Mouse (Mus musculus) CH12F3 (cell line): Measurements from ENCODE around the gene Pakap.

Experiments used
- in situ Hi-C: fragments of 300-500 bp; cut with MboI; formaldehyde crosslinking; loops from 2 replicates; pipeline ENCODE4 v1.14.3; 2020; ENCODE audit warnings: low sequenced_read_pairs

Pakap gene

GRCm38 (mm10) chr4:57896631-57897030, 328.7 kb downstream of the Pakap start:
- in situ Hi-C loops = no loop called here

DNA sequence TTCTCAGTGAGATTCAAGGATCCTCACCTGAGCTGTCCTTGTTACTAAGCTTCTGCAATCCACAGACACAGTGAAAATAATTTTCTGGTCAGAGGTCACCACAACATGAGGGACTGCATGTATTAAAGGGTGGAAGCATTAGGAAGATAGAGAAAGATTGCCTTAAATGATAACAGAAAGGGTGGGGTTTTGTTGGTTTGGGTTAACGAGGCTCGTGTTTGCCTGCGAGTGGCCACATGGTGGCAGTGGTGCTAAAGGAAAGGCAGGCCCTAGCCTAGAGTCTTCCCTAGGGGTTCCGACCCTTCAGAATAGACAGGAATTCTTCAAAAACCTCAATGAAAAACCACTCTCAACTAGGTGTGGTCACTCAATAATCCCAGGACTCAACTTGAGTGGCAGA, 333.2 kb downstream of the Pakap start:
- in situ Hi-C loops = no loop called here

DNA sequence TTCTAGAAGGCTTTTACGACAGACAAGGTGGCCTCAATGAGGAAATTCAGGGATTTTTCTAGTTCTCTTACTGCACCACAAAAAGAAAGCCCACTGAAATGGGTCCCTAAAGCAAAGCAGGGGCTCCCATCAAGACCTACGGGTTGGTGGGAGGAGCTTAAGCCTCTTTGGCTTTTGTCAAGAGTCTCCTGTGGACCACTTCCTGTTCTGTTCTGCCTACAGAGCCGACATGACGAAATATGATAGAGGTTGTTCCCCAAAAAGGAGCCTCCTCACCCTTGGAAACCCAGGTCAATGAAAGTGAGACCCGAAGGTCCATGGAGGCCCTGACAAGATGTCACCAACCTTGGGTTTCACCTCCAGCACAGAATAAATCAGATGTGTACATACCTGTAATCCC, 334.6 kb downstream of the Pakap start:
- in situ Hi-C loops = no loop called here

- in situ Hi-C loops = no loop called here
Measured at GRCm38 (mm10) chr4:57904211-57904610, 336.2 kb downstream of the Pakap start.

DNA sequence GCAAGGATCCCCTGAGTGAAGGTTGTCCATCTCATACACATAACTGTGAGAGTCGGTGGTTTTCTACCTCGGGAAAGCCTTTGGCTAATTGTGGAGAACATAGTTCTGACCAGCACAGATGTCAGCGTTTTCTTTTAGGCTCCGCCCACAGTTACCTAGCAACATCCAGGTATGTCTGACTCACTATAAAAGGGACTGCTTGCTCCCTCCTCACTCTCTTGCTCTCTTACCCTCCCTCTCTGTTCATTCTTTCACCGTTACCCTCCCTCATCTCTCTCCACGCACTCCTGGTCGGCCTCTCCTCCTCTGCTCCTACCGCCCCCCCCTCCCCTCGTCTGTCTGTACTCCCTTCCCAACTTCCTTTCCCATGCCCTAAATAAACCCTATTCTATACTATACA, 336.7 kb downstream of the Pakap start:
- in situ Hi-C loops = no loop called here

DNA sequence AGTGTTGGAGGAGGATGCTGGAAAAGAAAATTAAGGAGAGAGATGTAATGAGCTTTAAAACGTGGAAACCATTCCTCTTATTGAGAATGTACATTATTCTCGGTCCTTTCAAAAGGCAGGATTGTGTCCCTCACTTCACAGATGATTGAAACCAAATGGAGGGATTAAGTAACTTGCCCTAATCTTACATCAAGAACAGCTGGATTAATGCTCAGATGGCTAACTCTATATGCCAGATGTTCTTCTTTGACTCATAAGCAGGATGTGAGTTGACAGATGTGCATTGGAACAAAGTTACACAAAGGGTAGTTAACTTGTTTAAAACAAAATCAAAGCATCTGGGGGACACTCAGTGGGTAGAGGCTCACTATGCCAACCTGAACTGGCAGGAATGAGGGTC, 338.7 kb downstream of the Pakap start:
- in situ Hi-C loops = no loop called here

DNA sequence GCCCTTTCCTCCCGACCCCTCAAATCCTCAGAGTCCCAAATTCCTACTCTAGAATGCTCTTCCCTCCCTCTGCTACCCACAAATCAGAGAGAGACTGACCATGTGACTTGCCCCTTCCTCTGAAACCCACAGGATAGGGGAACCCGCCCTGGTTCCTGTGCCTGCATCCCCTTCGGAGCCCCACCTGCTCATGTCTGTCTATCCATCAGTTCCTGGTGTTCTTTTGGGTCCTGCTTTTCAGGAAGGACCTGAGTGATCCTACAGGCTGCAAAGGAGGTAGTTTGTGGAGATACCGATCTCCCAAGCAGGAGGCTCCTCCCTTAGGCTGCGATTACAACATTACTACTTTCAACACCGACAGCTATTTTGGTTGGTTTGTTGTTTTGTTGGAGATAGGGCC, 340.9 kb downstream of the Pakap start:
- in situ Hi-C loops = no loop called here

GRCm38 (mm10) chr4:57913021-57913420, 345.0 kb downstream of the Pakap start:
- in situ Hi-C loops = no loop called here

DNA sequence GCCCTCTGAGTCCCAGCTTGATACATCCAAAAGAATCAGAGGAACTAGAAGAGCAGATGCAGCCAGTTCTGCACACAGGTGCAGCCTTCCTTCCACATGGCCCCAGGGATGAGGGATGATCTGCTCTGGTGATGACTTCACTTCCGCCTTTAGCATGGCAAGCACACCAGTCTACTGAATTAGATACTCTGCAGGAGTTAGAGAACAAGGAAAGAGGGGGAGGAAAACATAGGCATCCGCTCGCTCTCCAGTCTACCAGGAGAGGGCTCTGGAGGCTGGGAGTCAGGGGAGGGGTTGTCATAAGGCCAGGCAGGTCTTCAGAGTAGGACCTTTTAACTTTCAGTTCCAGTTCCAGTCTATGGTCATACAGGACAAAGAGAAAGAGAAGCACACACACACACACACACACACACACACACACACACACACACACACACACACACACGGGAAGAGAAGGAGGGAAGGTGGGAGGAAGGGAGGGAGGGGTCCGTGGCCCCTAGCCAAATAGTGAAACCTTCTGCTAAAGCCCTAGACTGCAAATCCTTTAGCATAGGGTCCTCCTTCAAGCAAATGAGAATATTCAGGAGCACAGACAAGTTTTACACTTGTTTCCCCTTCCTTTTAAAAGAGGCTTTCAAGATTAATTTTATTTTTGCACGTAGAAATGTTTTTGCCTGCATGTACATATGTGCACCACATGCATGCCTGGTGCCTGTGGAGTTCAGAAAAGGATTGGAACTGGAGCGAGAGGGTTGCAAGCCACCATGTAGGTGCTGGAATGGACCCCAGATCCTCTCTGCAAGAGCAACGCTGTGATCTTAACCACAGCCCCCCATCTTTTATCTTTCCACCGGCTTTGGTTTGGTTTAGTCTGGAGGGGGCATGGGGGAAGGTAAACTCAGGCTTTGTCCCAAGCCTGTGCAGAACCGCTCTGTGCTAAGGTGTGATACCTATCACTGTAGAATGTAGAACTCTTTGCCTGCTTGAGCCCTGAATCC, 346.5 kb downstream of the Pakap start:
- in situ Hi-C loops = no loop called here

DNA sequence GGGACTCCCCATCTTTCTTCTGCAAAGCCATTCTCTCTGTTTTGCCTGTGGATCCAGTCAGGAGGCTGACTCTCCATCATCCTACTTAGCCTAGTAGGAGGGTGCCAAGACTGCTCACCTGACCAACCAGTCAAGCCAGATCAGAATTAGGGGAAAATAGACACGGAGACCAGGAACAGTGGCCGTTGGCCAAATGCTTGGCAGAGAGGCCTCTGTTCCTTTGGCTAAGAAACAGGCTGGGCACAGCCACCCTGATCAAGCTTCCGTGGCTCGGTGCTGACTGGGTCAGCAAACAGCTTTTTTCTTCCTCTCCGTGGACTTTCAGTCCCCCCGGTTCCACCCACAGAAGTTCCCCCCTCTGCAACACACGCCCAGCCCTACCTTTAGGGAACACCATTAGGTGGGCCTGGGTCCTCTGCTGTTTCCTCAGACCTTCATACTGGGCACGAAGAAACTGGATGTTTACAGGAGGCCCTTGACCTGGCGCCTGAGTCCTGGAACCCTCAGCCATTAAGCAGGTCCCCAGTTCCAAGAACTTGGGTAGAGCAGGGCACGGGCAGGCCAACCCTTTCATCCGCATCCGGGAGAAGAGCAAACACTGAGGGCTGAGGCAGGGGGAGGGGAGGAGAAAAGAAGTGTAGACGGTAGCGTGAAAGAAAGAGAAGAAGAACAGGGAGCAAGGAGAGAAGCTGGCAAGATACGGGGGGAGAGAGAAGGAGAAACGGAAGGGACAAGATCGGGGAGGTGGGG, 347.4 kb downstream of the Pakap start:
- in situ Hi-C loops = no loop called here

- in situ Hi-C loops = no loop called here
Measured at GRCm38 (mm10) chr4:57916201-57916661, 348.3 kb downstream of the Pakap start, which contains the start of gene D630039A03Rik. Gene D630039A03Rik (minus strand): TSS chr4:57916297.

GRCm38 (mm10) chr4:57916711-57917110, 348.7 kb downstream of the Pakap start:
- in situ Hi-C loops = no loop called here

GRCm38 (mm10) chr4:57919494-57920423, 351.8 kb downstream of the Pakap start:
- in situ Hi-C loops = no loop called here

- in situ Hi-C loops = no loop called here
Measured at GRCm38 (mm10) chr4:57920522-57920921, 352.5 kb downstream of the Pakap start.

DNA sequence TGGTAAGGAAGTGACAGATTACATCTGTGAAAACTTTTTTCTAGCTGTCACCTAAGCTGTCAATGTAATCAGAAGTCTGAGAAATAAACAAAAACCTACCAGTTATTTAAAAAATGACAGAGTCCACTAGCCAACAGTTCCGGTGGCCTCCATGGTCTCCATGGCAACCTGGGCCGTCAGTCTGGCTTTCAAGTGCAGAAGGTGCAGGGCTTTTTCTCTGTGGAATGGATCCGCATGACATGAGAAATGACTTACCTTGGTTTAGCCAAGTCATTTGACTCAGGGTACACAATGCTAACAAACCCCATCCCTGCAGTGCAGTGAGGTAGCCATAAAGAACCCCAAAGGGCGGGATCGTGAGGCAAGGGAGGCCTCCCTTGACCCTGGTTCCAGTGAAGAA, 354.2 kb downstream of the Pakap start:
- in situ Hi-C loops = no loop called here

DNA sequence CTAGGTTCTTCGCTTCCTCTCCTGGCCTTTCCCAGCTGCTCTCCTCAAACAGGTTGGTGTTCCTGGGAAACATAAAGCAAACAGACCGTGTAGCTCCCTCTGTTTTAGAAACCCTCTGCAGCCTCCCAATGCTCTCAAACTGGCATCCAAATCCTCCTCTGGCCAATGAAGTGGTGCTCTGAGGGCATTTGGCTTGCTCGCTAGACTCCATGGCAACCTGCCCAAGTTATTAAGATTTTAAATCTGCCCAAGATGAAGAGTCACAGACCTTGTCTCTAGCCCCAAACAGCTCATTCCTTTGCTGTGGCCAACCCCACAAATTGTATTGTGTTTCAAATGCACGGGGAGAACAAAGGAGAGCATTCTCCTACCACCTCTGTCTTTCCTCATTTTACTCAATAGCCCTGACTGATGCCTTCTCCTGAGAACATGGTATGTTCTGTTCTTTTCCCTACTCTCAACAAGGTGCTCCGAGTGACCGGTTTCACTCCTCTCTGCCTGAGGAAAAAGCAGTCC, 356.6 kb downstream of the Pakap start:
- in situ Hi-C loops = no loop called here

GRCm38 (mm10) chr4:57927464-57928205, 359.7 kb downstream of the Pakap start:
- in situ Hi-C loops = no loop called here

GRCm38 (mm10) chr4:57930559-57931170, 362.7 kb downstream of the Pakap start:
- in situ Hi-C loops = no loop called here

- in situ Hi-C loops = no loop called here
Measured at GRCm38 (mm10) chr4:57934181-57934580, 366.2 kb downstream of the Pakap start.
